Mouse (Mus musculus) liver, adult 2 months (tissue): ENCODE data around the gene Clic4.

Experiments used
- CTCF ChIP-seq: fragments of 200-500 bp; IDR thresholded peaks from 2 replicates; pipeline ENCODE4 v1.5.1; 2011; ENCODE audit warnings: low read depth, low read length, control low read depth
- POLR2A ChIP-seq: fragments of 200-500 bp; IDR thresholded peaks from 2 replicates; pipeline ENCODE4 v1.6.1; 2011; ENCODE audit warnings: low read length, control low read depth; ENCODE audit not compliant: insufficient read depth; ENCODE audit errors: extremely low read depth

DNA sequence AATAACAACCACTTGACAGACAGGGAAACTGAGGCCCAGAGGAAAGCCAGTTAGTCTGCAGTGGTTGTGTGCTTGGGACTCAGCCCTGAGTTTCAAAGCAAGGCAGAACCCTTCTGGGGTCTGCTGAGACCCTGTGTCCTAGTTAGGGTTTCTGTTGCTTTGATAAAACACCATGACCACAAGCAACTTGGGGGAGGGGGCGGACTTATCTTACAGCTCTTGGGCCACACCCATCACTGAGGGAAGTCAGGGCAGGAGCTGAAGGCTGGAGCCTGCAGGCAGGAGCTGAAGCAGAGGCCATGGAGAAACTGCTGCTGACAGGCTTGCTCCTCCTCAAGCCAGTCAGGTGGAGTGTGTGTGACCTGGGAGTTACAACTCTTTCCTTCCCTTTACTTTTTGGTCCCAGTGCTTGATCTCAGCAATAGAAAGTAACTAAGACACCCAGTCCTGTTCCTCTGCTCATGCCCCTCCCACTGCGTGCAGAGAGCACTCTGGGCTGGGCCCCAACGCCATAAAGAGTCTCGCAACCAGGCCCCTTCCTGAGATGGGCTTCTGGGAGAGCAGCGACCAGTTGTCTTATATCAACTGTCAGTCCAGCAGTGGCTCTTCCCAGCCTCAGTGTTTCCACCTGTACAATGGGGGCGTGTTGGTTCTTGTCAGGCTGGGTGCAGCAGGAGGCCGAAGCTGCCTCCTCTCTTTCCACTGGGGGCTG is 104.6 kb downstream of the Clic4 start:
- no peak for TF ChIP-seq CTCF
- no peak for TF ChIP-seq POLR2A
